Mouse (Mus musculus) adrenal gland, adult 18-20 months (tissue): ENCODE data around the gene Degs1. TPM values are rescaled to one million over a fixed set of nuclear protein-coding genes. Genes with fewer than 3 reads are reported as not detected.

Experiments used
- DNase-seq, 2 experiments: peaks; one replicate each; pipeline ENCODE4 v3.0.0; 2021 to 2022; ENCODE audit warnings: low spot score in 2 of 2
- total RNA-seq, 2 experiments: library from RNA; stranded (reverse); gene quantifications; 1 replicate in 1 of 2; 2 replicates in 1 of 2; pipeline ENCODE4 v1.2.3; 2021

The Degs1 gene
- total RNA-seq, 2 experiments from 2014 or later = 77.1 to 82.5 TPM

- no peak for DNase-seq
These were observed 55.3 kb downstream of the Degs1 start for GRCm38 (mm10) chr1:182227141-182227963.

GRCm38 (mm10) chr1:182226261-182226660, 56.3 kb downstream of the Degs1 start:
- no peak for DNase-seq

Other genes with a start within 250 kb of the Degs1 start
- 10 to 100 TPM; 48.5 to 62.1 TPM for gene Srp9, start 158.1 kb downstream of the Degs1 start, total RNA-seq
- not detected for gene Vmn1r1, start 118.3 kb downstream of the Degs1 start, total RNA-seq
- 10 to 100 TPM; 35.2 to 50.7 TPM for gene Fbxo28, start 58.8 kb upstream of the Degs1 start, total RNA-seq
- gene Trp53bp2, start 126.4 kb upstream of the Degs1 start, total RNA-seq = 10 to 100 TPM; 17.5 to 20.2 TPM
- gene Capn2, start 234.8 kb upstream of the Degs1 start, total RNA-seq = 100 to 1,000 TPM in 1 of 2 experiments, 10 to 100 TPM in 1; 63.1 to 122 TPM